ENCODE assay signal across 9 mouse cellular contexts in genomic region chr2:173300663-173301630, GRCm38 (mm10). TPM values are rescaled to one million over a fixed set of nuclear protein-coding genes. Genes with fewer than 3 reads are reported as not detected.
DNase-seq lines count a peak whose midpoint lies in the region; ATAC-seq and TF ChIP-seq lines count a peak whose summit lies in the region.
"Had no signal": no experiment of that assay in that cellular context is flagged by ENCODE, and none has a peak within 500 bp of the region (broad histone marks: within the 10 kb centered on the region; RNA-seq: fewer than 3 reads in every experiment).

No protein-coding gene starts in this region.

- H3K36me3 ChIP-seq in hindbrain, postnatal 0 days (ENCODE audit: insufficient read depth, low read length), result no peaks in the 10 kb centered on the region
- no peaks in the 10 kb centered on the region for H3K36me3 ChIP-seq in hindbrain, embryonic 16.5 days (ENCODE audit: control insufficient read depth, insufficient read depth, low read length)
- no peaks in the 10 kb centered on the region for H3K36me3 ChIP-seq in E14TG2a.4 (ENCODE audit: insufficient read depth, low read length)

- H3K9ac ChIP-seq in hindbrain, postnatal 0 days (replicated peaks; ENCODE audit: low read length), result no peak overlapping the region
- H3K9ac ChIP-seq in hindbrain, embryonic 16.5 days (ENCODE audit: low read depth, low read length), result no peak overlapping the region

- no peak for TF ChIP-seq POLR2A in cortical plate, adult 2 months (IDR thresholded peaks at IDR 0.05; ENCODE audit: extremely low read depth, insufficient read depth, low read length)

- H3K4me1 ChIP-seq in hindbrain, postnatal 0 days (ENCODE audit: insufficient read depth, low read length), result no peaks in the 10 kb centered on the region
- no peaks in the 10 kb centered on the region for H3K4me1 ChIP-seq in hindbrain, embryonic 16.5 days (ENCODE audit: control insufficient read depth, insufficient read depth, low read depth, low read length)
- peaks cover 64% of the 10 kb centered on the region for H3K4me1 ChIP-seq in E14TG2a.4 (replicated peaks; ENCODE audit: low read depth, low read length)
- H3K4me1 ChIP-seq in cortical plate, adult 2 months (ENCODE audit: control insufficient read depth, insufficient read depth, low read length), result no peaks in the 10 kb centered on the region; the same call in 1 of the 2 replicates

- 0 out of 2 replicates have a peak, but pooled peaks have one; percentile 38 for ATAC-seq in hindbrain, postnatal 0 days
- no peak for ATAC-seq in hindbrain, embryonic 16.5 days
- no peak for ATAC-seq in CD4-positive, CD25-positive, alpha-beta regulatory T cell, adult 4 months
- ATAC-seq: Patski had no signal

- H3K4me2 ChIP-seq in hindbrain, postnatal 0 days (ENCODE audit: low read depth, low read length), result no peak overlapping the region
- no peak overlapping the region for H3K4me2 ChIP-seq in hindbrain, embryonic 16.5 days (ENCODE audit: low read length)

- no peaks in the 10 kb centered on the region for H3K27me3 ChIP-seq in hindbrain, postnatal 0 days (ENCODE audit: insufficient read depth, low read length)
- H3K27me3 ChIP-seq in hindbrain, embryonic 16.5 days (replicated peaks; ENCODE audit: control insufficient read depth, insufficient read depth, low read length), result no peaks in the 10 kb centered on the region
- H3K27me3 ChIP-seq in E14TG2a.4 (ENCODE audit: insufficient read depth, low read length), result peaks cover 9% of the 10 kb centered on the region
- H3K27me3 ChIP-seq: Patski had no signal

- DNase-seq in hindbrain, postnatal 0 days (ENCODE audit: low spot score), result peak; percentile 17
- peak; percentile 48 for DNase-seq in lung, postnatal 14 days
- no peak for DNase-seq in adrenal gland, postnatal 10 days
- no peak for DNase-seq in adrenal gland, adult 18-20 months (ENCODE audit: low spot score in 2 of 2)

- no peaks in the 10 kb centered on the region for H3K9me3 ChIP-seq in hindbrain, postnatal 0 days (ENCODE audit: low read length)
- H3K9me3 ChIP-seq in hindbrain, embryonic 16.5 days (ENCODE audit: control insufficient read depth, low read length), result no peaks in the 10 kb centered on the region
- H3K9me3 ChIP-seq in E14TG2a.4 (ENCODE audit: low read length), result no peaks in the 10 kb centered on the region

- 73% methylated on average over 28 of the region's 28 CpGs for WGBS in hindbrain, postnatal 0 days
- 70% methylated on average over 28 of the region's 28 CpGs for WGBS in hindbrain, embryonic 16.5 days

- H3K4me3 ChIP-seq in hindbrain, postnatal 0 days (ENCODE audit: low read length), result no peak overlapping the region
- no peak overlapping the region for H3K4me3 ChIP-seq in hindbrain, embryonic 16.5 days (ENCODE audit: low read length)
- H3K4me3 ChIP-seq in E14TG2a.4 (replicated peaks; ENCODE audit: low read length), result 0 out of 2 replicates have a peak overlapping the region, but pooled peaks have one; percentile 26
- no peak overlapping the region for H3K4me3 ChIP-seq in cortical plate, adult 2 months (ENCODE audit: insufficient read depth, low read length)

- no peak overlapping the region for H3K27ac ChIP-seq in hindbrain, postnatal 0 days
- no peak overlapping the region for H3K27ac ChIP-seq in hindbrain, embryonic 16.5 days (ENCODE audit: low read depth, low read length)
- H3K27ac ChIP-seq in cortical plate, adult 2 months (ENCODE audit: insufficient read depth, low read length), result no peak overlapping the region

- TF ChIP-seq CTCF in hindbrain, postnatal 0 days (IDR thresholded peaks at IDR 0.05; ENCODE audit: low read depth), result peak; percentile 60
- TF ChIP-seq CTCF in E14TG2a.4 (conservative IDR thresholded peaks at IDR 0.05; ENCODE audit: low read length), result peak; percentile 56
- peak; percentile 15; the same call in 1 of the 2 replicates for TF ChIP-seq CTCF in cortical plate, adult 2 months (IDR thresholded peaks at IDR 0.05; ENCODE audit: extremely low read depth, insufficient read depth, low read length)

RNA-seq across cellular contexts. Expression of gene Pmepa1, which starts 24.6 kb away (rescaled TPM):
- 7.7 and 16.0 TPM in 2 replicates for total RNA-seq in hindbrain, postnatal 0 days (2014; rRNA removed)
- 2.6 and 3.0 TPM in 2 replicates for polyA plus RNA-seq in hindbrain, postnatal 0 days (2015; fragmentation: Nextera tagmentation; extraction: Ambion mirVana)
- 3.2 and 3.9 TPM in 2 replicates for polyA plus RNA-seq in hindbrain, embryonic 16.5 days (2015; fragmentation: Nextera tagmentation; extraction: Ambion mirVana)
- polyA plus RNA-seq in cortical plate, adult 2 months (2012; rRNA removed), result 39.8 and 42.3 TPM in 2 replicates
- polyA plus RNA-seq in CD4-positive, CD25-positive, alpha-beta regulatory T cell, adult 4 months (2017; shearing (Covaris generic)), result 10 to 100 TPM; 10.4 to 12.7 TPM
- 100 to 1,000 TPM in 1 of 2 experiments, 10 to 100 TPM in 1; 83.1 to 111 TPM for total RNA-seq in adrenal gland, postnatal 10 days (2021)
- 10 to 100 TPM; 39.1 to 86.4 TPM for total RNA-seq in adrenal gland, adult 18-20 months (2021)

Comparison
In these comparisons a context has a peak if more than half of its experiments do, and no peak if none do; other contexts are left out.
1. DNase-seq: peak in hindbrain, postnatal 0 days (single experiment) and lung, postnatal 14 days (single experiment); none in adrenal gland, postnatal 10 days (single experiment) and adrenal gland, adult 18-20 months (0 of 2).
2. Peak in every context shown above with its lines, with median percentiles within 50 percentile points of each other: CTCF ChIP-seq.